Mouse (Mus musculus) right cerebral cortex, postnatal 14 days (tissue): ENCODE measurements at regions not wholly inside any gene's neighbourhood (a gene's known extent, or its start where the extent isn't known, plus 50 kb on each side); places are given as distances from the start of the nearest gene placed in this dataset.
"Not testable (repeated sequence)": the region's sequence is repeated elsewhere in the genome, so short reads cannot be mapped to it uniquely, and the experiment has no call there.

ENCODE experiments used
- DNase-seq: peaks from one replicate; pipeline ENCODE4 v3.0.0; 2022

DNA sequence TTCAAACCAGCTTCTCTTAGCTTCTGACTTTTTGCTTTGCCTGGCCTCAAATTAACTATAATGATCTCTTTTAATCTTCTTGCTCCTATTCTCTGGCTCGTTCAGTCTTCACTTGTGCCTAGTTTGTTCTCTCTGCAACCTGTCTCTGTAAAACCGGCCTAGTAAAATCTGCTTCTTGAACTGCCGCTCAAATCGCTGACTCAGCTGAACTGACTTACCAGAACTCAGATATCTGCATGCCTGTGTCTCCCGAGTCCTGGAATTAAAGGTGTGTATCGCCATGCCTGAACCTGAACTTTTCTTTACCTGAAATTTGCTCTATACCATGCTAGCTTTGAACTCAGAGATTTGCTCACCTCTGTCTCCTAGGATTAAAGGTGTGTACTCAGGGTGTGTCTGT is 212.2 kb downstream of the Glrx3 start:
- DNase-seq: no peak

DNA sequence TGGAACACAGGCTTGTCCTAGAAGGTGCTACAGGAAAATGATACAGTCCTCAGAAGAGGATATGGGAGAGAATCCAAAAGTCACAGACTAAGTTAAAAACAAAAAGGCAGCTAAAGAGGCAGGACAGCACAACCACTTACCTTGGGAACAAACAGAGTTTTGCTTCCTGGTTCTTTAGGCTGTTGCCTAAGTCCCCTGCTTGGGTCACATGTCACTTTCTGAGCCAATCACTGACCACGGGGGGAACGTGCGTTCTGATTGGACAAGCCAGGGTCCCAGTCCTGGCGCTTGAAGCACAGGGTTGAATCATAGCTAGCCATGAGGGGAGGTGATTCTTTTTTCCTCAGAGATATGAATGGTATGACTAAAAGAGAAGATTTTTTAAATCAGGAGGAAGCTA is 216.4 kb downstream of the Glrx3 start:
- no peak for DNase-seq

GRCm38 (mm10) chr7:137667165-137667564 is 229.8 kb downstream of the Glrx3 start:
- DNase-seq: no peak

DNA sequence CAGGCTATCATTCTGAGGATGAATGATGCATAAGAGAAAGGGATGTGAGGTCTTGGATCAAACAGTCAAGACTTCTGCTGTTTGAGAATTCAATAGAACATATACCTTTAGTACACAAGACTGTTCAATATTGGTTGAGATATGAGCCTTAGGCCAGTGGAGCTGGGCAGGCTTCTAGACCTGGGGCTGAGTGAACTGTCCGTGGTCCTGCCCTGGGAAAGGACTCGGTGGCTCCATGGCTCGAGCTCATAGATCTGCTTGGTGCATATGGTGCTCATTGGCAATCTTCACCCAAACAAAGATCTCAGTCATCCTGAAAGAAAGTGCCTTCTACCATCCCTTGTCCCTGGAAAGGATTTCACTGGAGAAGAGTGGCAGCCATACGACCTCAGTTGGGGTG is 233.7 kb downstream of the Glrx3 start:
- DNase-seq: no peak

DNA sequence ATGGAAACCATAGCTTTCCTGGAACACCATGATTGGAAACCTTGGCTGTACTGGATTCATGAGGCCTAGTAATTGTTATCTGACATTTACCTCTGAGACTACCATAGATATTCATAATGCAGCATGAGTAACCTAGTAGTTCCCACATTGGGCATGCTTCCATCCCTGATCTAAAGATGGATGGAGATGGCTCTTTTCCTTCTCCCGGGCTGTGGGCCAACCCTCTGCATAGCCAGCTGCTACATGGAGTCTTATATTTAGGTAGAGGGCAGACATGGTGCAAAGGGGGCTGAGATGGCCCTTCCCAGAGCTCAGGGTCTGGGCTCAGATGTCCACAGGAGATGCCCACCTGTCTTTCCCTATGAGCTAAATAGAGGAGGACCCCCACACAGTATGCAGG is 237.2 kb downstream of the Glrx3 start:
- DNase-seq: peak; percentile 77

GRCm38 (mm10) chr7:137675381-137675780 is 238.0 kb downstream of the Glrx3 start:
- DNase-seq: no peak

DNA sequence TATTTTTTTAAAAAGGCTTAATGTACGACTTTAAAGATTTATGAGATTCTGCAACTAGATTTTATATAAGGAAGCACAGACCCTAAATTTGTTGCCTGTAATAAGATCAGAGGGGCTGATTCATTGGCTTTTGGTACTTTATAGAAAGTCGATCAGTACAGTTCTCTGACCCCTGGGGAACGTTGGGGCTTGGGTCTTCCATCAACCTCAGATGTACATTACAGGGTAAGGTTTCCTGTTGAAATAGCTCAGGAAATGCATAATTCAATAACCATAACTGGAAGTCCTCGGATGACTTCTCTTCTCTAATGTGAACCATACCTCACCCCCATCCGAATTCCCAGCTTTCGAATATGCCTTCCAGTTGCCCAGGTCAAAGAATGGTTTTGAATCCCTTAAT is 247.4 kb downstream of the Glrx3 start:
- no peak for DNase-seq

GRCm38 (mm10) chr7:137685320-137685719 is 247.9 kb downstream of the Glrx3 start:
- no peak for DNase-seq

DNA sequence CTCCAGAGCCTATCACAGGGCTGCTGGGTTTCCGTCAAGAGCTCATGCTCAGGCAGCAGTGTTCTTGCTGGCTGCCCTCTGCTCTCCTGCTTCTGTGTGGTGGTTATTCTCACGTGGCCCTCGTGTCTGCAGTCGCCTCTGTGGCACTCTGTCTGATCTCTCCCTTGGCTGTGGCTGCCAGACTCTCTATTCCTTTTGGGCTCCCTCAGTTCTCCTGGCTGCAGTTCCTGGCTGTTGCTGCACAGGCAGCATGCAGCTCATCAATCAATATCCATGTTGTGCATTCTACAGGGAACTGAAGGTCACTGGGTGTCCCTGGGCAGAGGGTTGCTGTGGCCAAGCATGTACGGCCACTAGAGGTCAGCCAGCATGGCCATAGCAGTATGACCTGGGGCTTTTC is 259.4 kb downstream of the Glrx3 start:
- DNase-seq: no peak

DNA sequence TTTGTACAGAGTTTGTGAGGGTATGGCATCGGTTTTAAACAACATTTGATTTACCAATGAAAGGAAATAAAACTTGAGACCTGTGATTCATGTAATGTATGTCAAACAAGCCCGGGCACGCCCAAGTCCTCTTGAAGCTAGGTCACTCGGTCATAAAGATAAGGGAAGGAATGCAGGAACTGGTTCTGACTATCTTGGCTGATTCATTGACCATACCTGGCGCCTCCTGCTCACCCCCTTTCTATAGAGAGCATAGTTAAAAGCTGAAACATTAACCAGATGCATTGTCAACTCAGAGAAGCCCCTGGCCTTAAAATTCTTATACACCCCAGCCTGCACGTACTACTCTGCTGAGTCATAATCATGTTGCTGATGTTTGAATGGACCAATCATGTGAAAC is 261.1 kb downstream of the Glrx3 start:
- not testable (repeated sequence) for DNase-seq

- no peak for DNase-seq
Observed at GRCm38 (mm10) chr7:137712862-137713261, 275.4 kb downstream of the Glrx3 start.

DNA sequence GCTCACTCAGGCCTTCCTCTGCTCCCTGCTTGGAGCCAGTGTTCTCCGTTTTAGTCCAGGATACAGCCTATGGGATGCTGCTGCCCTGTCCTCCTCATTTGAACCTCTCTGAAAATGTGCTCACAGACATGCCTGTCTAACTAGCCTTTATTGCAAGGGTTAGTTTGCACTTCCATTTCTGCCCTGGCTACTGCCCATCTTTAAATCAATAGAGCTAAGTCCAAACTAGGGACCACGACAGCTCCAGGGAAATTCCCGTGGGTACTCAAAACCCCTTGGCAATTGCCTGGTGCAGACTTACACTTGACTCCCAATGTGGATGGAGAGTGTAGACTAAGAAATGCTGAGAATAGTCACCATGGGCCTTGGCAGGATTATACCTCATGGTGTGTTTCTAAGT is 276.4 kb downstream of the Glrx3 start:
- DNase-seq: no peak

DNA sequence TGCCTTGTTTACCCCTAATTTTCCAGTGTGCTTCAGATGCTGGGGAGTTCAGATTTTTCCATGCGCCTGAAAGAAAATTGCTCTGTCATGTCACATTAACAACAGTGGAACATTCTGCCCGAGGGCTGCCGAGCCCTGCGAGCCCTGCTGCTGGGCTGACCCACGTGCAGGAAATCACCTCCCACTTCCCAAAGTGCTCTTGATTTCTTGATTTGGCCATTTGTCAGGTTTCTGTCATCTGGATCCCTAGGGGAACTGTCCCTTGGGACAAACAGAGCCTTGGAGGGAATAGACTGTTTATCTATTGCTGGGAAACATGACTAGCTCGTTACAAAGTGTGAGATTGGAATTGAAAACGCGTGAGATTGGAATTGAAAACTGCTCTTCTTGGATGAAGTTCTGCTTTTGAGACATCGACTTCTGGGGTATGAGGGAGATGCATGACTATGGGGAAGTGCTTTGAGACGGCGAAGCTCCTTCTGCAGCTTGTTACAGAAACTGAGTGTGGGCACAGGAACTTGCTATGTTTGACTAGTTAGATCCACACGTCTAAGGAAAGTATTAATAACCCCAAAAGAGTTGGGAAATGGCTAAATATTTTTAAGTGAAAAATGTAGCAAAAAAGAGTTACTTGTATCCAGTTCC is 277.0 kb downstream of the Glrx3 start:
- DNase-seq: no peak

DNA sequence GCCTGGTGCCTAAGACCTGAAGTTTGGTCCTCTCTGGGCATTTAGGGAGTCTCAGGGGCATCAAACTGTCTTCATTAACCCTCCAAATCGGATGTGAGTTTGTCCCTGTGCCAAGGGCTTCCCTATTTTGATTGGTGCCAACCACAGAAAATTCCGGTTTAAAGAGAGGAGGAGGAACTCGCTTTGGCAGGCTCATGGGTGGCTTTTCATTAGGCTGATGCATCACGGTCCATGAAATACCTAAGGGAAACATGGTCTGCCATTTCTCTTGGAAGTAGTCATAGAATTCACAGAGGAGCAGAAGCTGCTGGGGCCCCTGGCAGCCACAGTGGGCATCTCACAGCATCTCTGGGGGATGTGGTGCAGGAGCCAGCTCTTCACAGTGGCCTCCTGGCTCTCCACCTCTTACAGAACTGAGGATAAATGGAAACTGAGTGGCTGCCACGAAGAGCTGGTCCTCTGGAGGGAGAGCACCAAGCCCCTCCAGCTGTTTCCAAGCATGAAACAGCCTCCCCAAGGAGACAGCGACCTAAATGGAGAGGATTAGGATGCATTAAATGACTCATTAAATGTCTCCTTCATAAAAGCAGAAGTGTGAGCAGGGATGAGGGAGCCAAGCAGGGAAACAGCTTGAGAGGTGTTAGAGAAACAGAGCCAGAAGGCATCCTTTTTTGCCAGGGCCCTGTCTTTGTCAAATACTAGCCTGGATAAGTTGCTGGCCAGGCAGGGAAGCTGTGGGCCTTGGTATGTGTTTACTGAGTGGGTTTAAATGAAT is 277.9 kb downstream of the Glrx3 start:
- DNase-seq: peak; percentile 10

DNA sequence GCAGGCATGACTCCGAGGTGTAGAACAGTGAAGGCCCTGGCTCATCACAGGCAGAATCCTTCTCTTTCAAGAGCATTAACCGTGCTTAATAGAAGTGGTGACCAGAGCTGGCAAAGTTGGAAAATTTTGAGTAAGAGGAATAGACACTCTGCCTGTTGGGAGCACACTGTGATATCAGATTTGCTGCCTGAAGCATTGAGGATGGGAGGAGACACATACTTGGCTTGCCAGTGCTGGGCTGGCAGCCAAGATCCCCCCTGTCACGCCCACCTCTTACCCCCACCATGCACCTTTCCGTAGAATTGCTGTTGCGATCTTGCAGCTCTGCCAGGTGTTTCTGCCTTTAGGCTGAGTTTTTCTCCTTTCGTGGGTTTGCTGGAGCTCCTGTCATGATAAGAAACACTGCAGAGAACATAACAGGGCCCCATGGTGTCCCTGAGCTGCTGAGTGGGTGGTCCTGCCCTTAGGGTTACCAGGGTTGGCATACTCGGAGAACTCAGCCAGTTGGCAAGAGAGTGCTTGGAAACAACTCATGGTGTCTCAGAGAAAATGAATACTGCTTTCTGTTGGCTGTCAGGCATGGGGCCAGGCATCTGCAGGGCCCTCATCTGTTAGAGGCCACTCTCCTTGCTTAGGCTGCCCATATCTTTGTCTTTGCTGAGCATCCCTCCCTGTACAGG is 286.1 kb downstream of the Glrx3 start:
- DNase-seq: no peak

GRCm38 (mm10) chr7:137726031-137726430 is 288.6 kb downstream of the Glrx3 start:
- no peak for DNase-seq

GRCm38 (mm10) chr7:137735873-137736527 is 298.6 kb downstream of the Glrx3 start:
- no peak for DNase-seq

- DNase-seq: no peak
Observed at GRCm38 (mm10) chr7:137741702-137742101, 304.3 kb downstream of the Glrx3 start.

DNA sequence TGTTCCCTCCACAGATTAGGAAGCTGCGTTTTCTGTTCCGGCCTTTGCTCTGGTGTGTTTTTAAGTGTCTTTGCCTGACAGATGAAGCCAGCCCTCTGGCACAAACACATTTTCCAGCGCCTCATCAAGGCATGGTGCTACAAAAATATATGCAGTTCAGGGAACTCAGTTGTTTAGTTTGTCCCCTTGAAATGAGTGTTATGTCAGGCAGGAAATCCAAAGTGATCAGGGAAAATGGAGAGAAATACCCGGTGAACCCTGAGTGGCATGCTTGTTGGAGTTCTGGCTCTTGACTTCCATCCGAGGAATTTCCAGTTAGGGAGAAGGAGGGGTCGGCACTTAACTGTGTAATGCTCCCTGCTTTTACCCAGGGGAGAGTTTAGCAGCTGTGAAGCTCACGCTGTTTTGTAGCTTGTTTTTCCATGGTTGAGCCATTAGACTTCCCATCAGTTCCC is 304.9 kb downstream of the Glrx3 start:
- DNase-seq: no peak

DNA sequence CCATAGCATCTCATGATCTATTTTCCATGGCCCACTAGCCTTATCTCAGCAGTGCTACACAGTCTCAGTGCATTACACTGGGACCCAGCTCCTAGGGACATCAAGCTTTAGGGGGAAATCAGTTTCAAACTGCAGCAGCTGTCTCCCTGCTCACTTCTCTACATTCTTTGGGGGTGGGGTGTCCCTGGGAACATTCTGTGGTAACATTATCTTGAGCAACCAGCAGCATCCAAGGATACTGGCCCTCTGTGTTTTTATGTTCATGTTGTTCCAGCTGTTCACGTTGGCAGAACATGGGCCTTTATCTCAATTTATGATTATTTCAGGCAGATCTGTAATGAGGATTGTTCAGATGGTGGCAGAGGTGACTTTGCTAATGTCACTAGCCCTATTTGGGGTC is 308.2 kb downstream of the Glrx3 start:
- no peak for DNase-seq

GRCm38 (mm10) chr7:137745991-137746390 is 308.6 kb downstream of the Glrx3 start:
- DNase-seq: no peak

GRCm38 (mm10) chr7:137748936-137749335 is 311.5 kb downstream of the Glrx3 start:
- DNase-seq: no peak

DNA sequence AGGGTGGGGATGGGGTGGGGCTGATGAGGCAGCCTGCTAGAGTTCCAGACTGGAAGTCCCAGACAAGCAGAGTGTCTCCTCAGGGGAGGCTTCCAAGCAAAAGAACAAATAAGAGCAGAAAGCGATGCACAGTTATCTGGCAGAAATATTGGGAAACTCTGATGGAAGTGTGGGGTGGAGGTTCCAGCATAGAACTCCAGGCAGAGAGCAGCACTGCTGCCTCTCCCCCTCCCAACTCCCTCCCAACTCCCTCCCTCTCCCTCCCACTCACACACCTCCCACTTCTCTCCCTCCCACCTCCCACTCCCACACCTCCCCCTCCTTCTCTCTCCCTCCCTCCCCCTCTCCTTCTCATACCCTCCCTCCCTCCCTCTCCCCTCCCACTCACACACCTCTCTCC is 313.3 kb downstream of the Glrx3 start:
- no peak for DNase-seq
